In genomic region chr13:51793948-51794347, GRCm38 (mm10) we compare ENCODE assay signal across 8 mouse cellular contexts. TPM values are rescaled to one million over a fixed set of nuclear protein-coding genes. Genes with fewer than 3 reads are reported as not detected.
DNase-seq lines count a peak whose midpoint lies in the region; ATAC-seq lines count a peak whose summit lies in the region.

No protein-coding gene starts in this region.

- H3K27me3 ChIP-seq in heart, embryonic 15.5 days, result no peaks in the 10 kb centered on the region
- H3K27me3 ChIP-seq in embryonic facial prominence, embryonic 13.5 days, result peaks cover 15% of the 10 kb centered on the region
- no peaks in the 10 kb centered on the region for H3K27me3 ChIP-seq in hindbrain, embryonic 15.5 days
- H3K27me3 ChIP-seq in midbrain, embryonic 12.5 days, result peaks cover 42% of the 10 kb centered on the region

- H3K4me2 ChIP-seq in heart, embryonic 15.5 days, result peak overlapping the region; percentile 94
- H3K4me2 ChIP-seq in embryonic facial prominence, embryonic 13.5 days, result peak overlapping the region; percentile 95
- peak overlapping the region; percentile 94 for H3K4me2 ChIP-seq in hindbrain, embryonic 15.5 days
- H3K4me2 ChIP-seq in midbrain, embryonic 12.5 days (replicated peaks), result peak overlapping the region; percentile 97

- H3K9me3 ChIP-seq in heart, embryonic 15.5 days (replicated peaks), result no peaks in the 10 kb centered on the region
- H3K9me3 ChIP-seq in embryonic facial prominence, embryonic 13.5 days, result no peaks in the 10 kb centered on the region
- H3K9me3 ChIP-seq in hindbrain, embryonic 15.5 days, result no peaks in the 10 kb centered on the region
- H3K9me3 ChIP-seq in midbrain, embryonic 12.5 days, result no peaks in the 10 kb centered on the region

- 50% methylated on average over 7 of the region's 7 CpGs for WGBS in heart, embryonic 15.5 days
- WGBS in embryonic facial prominence, embryonic 13.5 days, result 39% methylated on average over 5 of the region's 7 CpGs
- 47% methylated on average over 5 of the region's 7 CpGs for WGBS in hindbrain, embryonic 15.5 days
- 40% methylated on average over 5 of the region's 7 CpGs for WGBS in midbrain, embryonic 12.5 days

- no peak overlapping the region for H3K27ac ChIP-seq in heart, embryonic 15.5 days
- no peak overlapping the region for H3K27ac ChIP-seq in embryonic facial prominence, embryonic 13.5 days
- no peak overlapping the region for H3K27ac ChIP-seq in hindbrain, embryonic 15.5 days (replicated peaks)
- H3K27ac ChIP-seq in midbrain, embryonic 12.5 days (replicated peaks), result no peak overlapping the region

- DNase-seq in heart, adult 18-20 months, result no peak
- DNase-seq in frontal cortex, postnatal 36 days (ENCODE audit: low spot score in 2 of 2), result no peak
- no peak for DNase-seq in Muller cell, postnatal 12 days (ENCODE audit: inconsistent ontology term)
- no peak for DNase-seq in cerebellum, postnatal 10 days

- no peak overlapping the region for H3K9ac ChIP-seq in heart, embryonic 15.5 days
- H3K9ac ChIP-seq in embryonic facial prominence, embryonic 13.5 days, result no peak overlapping the region
- H3K9ac ChIP-seq in hindbrain, embryonic 15.5 days, result no peak overlapping the region
- peak overlapping the region; percentile 77; the same call in 1 of the 2 replicates for H3K9ac ChIP-seq in midbrain, embryonic 12.5 days (replicated peaks)

- peak overlapping the region; percentile 86 for H3K4me3 ChIP-seq in heart, embryonic 15.5 days
- peak overlapping the region; percentile 88 for H3K4me3 ChIP-seq in embryonic facial prominence, embryonic 13.5 days
- H3K4me3 ChIP-seq in hindbrain, embryonic 15.5 days, result peak overlapping the region; percentile 95
- H3K4me3 ChIP-seq in midbrain, embryonic 12.5 days, result peak overlapping the region; percentile 86

- ATAC-seq in heart, embryonic 15.5 days (replicated peaks; ENCODE audit: insufficient number of reproducible peaks, insufficient read depth, low FRiP score, low read depth), result no peak
- ATAC-seq in embryonic facial prominence, embryonic 13.5 days (ENCODE audit: insufficient number of reproducible peaks, insufficient read depth, low FRiP score, low TSS enrichment, low read depth), result no peak
- peak; percentile 4 for ATAC-seq in hindbrain, embryonic 15.5 days (ENCODE audit: low FRiP score, low read depth)
- ATAC-seq in midbrain, embryonic 12.5 days (ENCODE audit: low FRiP score, low read depth), result peak; percentile 29; the same call in 1 of the 2 replicates

- H3K4me1 ChIP-seq in heart, embryonic 15.5 days (replicated peaks), result peaks cover 27% of the 10 kb centered on the region
- H3K4me1 ChIP-seq in embryonic facial prominence, embryonic 13.5 days, result peaks cover 41% of the 10 kb centered on the region
- H3K4me1 ChIP-seq in hindbrain, embryonic 15.5 days (replicated peaks), result peaks cover 28% of the 10 kb centered on the region
- H3K4me1 ChIP-seq in midbrain, embryonic 12.5 days, result peaks cover 19% of the 10 kb centered on the region

- no peaks in the 10 kb centered on the region for H3K36me3 ChIP-seq in heart, embryonic 15.5 days
- H3K36me3 ChIP-seq in embryonic facial prominence, embryonic 13.5 days, result no peaks in the 10 kb centered on the region
- no peaks in the 10 kb centered on the region for H3K36me3 ChIP-seq in hindbrain, embryonic 15.5 days
- no peaks in the 10 kb centered on the region for H3K36me3 ChIP-seq in midbrain, embryonic 12.5 days

RNA-seq across cellular contexts. Expression of gene Sema4d, which starts 0.4 kb away (rescaled TPM):
- 14.7 and 19.8 TPM in 2 replicates for polyA plus RNA-seq in heart, embryonic 15.5 days (2015; fragmentation: Nextera tagmentation; extraction: Ambion mirVana)
- 10 to 100 TPM; 57.5 to 67.5 TPM for total RNA-seq in heart, adult 18-20 months (2021)
- 7.3 and 9.3 TPM in 2 replicates for polyA plus RNA-seq in embryonic facial prominence, embryonic 13.5 days (2015; fragmentation: Nextera tagmentation; extraction: Ambion mirVana)
- 14.3 and 14.8 TPM in 2 replicates for polyA plus RNA-seq in hindbrain, embryonic 15.5 days (2015; fragmentation: Nextera tagmentation; extraction: Ambion mirVana)
- 4.9 and 6.6 TPM in 2 replicates for polyA plus RNA-seq in midbrain, embryonic 12.5 days (2016; fragmentation: Nextera tagmentation; extraction: Ambion mirVana)

RNA-seq across cellular contexts. Expression of gene Gadd45g, which starts 52.5 kb away (rescaled TPM):
- 47.3 and 49.1 TPM in 2 replicates for polyA plus RNA-seq in heart, embryonic 15.5 days (2015; fragmentation: Nextera tagmentation; extraction: Ambion mirVana)
- 10 to 100 TPM; 11.7 to 13.8 TPM for total RNA-seq in heart, adult 18-20 months (2021)
- 50.6 and 55.5 TPM in 2 replicates for polyA plus RNA-seq in embryonic facial prominence, embryonic 13.5 days (2015; fragmentation: Nextera tagmentation; extraction: Ambion mirVana)
- polyA plus RNA-seq in hindbrain, embryonic 15.5 days (2015; fragmentation: Nextera tagmentation; extraction: Ambion mirVana), result 57.9 and 89.0 TPM in 2 replicates
- polyA plus RNA-seq in midbrain, embryonic 12.5 days (2016; fragmentation: Nextera tagmentation; extraction: Ambion mirVana), result 333 and 354 TPM in 2 replicates

Comparison
In these comparisons a context has a peak if more than half of its experiments do, and no peak if none do; other contexts are left out.
1. ATAC-seq: peak in hindbrain, embryonic 15.5 days (single experiment) and midbrain, embryonic 12.5 days (single experiment); none in heart, embryonic 15.5 days (single experiment) and embryonic facial prominence, embryonic 13.5 days (single experiment).
2. Peak in every context shown above with its lines, with median percentiles within 50 percentile points of each other: H3K4me2 ChIP-seq and H3K4me3 ChIP-seq.